Mouse (Mus musculus) stomach, embryonic 14.5 days (tissue): Measurements from ENCODE around the gene Nedd1. TPM values are rescaled to one million over a fixed set of nuclear protein-coding genes. Genes with fewer than 3 reads are reported as not detected.

Experiments
- ATAC-seq: fragments of 200-750 bp; cut with Nextera tagmentation; 2 replicates; pipeline ENCODE4 v1.8.0; 2017; ENCODE audit warnings: low read depth, moderate TSS enrichment; ENCODE audit not compliant: insufficient number of reproducible peaks, insufficient read depth, low FRiP score
- H3K27ac ChIP-seq: fragments of 300-500 bp; sonication (generic); 2 replicates; pipeline ENCODE4 v1.5.1; 2014; ENCODE audit warnings: mild to moderate bottlenecking, low read length, moderate library complexity, mixed read lengths
- H3K27me3 ChIP-seq: fragments of 300-500 bp; sonication (generic); 2 replicates; pipeline ENCODE4 v1.6.1; 2014; ENCODE audit warnings: low read length, control low read depth, mixed read lengths; ENCODE audit not compliant: control insufficient read depth, insufficient read depth
- H3K36me3 ChIP-seq: fragments of 300-500 bp; sonication (generic); 2 replicates; pipeline ENCODE4 v1.6.1; 2014; ENCODE audit warnings: mild to moderate bottlenecking, control low read depth, low read length, moderate library complexity, mixed read lengths; ENCODE audit not compliant: control insufficient read depth, insufficient read depth
- H3K4me1 ChIP-seq: fragments of 300-500 bp; sonication (generic); 2 replicates; pipeline ENCODE4 v1.6.1; 2014; ENCODE audit warnings: low read length, control low read depth, mixed read lengths; ENCODE audit not compliant: control insufficient read depth, insufficient read depth
- H3K4me2 ChIP-seq: fragments of 300-500 bp; sonication (generic); replicated peaks from 2 replicates; pipeline ENCODE4 v1.6.1; 2014; ENCODE audit warnings: low read depth, low read length, control low read depth
- H3K4me3 ChIP-seq: fragments of 300-500 bp; sonication (generic); 2 replicates; pipeline ENCODE4 v1.5.1; 2014; ENCODE audit warnings: low read depth, low read length, control low read depth
- H3K9ac ChIP-seq: fragments of 300-500 bp; sonication (generic); replicated peaks from 2 replicates; pipeline ENCODE4 v1.6.1; 2014; ENCODE audit warnings: low read depth, mild to moderate bottlenecking, control low read depth, low read length, moderate library complexity, mixed read lengths
- H3K9me3 ChIP-seq: fragments of 300-500 bp; sonication (generic); 2 replicates; pipeline ENCODE4 v1.6.1; 2016; ENCODE audit warnings: low read depth, low read length, control low read depth; ENCODE audit not compliant: control insufficient read depth
- WGBS: fragments of 180-500 bp; shearing (Covaris S2); extraction: QIAGEN DNeasy Blood & Tissue Kit; methylation state at CpG from one replicate; pipeline ENCODE4 v1.1.7; 2014; 5-methylcytosine and 5-hydroxymethylcytosine counted together
- polyA plus RNA-seq: library from polyadenylated mRNA; unstranded; fragments of >200 nt; fragmentation: Nextera tagmentation; extraction: Ambion mirVana; gene quantifications from 2 replicates; pipeline ENCODE4 v1.2.1, GENCODE M21; 2014

Nedd1 gene
- polyA plus RNA-seq: 46.5 and 47.7 TPM in 2 replicates

- Histone ChIP-seq H3K27me3 (no peaks in the 10 kb centered on the region), H3K4me1 (no peaks in the 10 kb centered on the region), H3K27ac (peak within 1 kb of the TSS; percentile 87), H3K36me3 (peaks cover 3% of the 10 kb centered on the region; the same call in 1 of the 2 replicates), H3K9me3 (no peaks in the 10 kb centered on the region), H3K9ac (peak within 1 kb of the TSS; percentile 82), H3K4me2 (peak within 1 kb of the TSS; percentile 58), H3K4me3 (peak within 1 kb of the TSS; percentile 66)
- ATAC-seq: peak; percentile 99
- WGBS: under 1% methylated on average over 57 of the region's 57 CpGs
These were observed at the start of gene Nedd1 for GRCm38 (mm10) chr10:92721771-92722619. Gene Nedd1, minus strand, starts transcription at chr10:92722420.

DNA sequence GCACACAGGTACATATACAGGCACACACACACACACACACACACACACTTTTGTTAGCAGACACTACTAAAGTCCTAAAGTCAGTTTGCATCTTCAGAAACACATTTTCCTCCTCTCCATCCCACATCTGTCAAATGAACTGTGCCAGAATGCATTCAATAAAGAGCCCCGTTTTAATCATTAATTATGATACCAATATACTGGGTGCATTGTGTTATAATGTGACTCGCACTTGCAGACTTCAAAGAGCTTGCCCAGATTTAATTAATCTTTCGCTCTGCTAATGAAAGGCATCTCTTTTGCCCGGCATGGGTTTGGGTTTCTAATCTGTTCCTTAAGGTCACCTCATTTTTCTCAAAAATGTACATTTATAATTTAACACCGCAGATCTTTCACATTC, 32.1 kb upstream of the Nedd1 start:
- ATAC-seq: no peak
- no peaks in the 10 kb centered on the region for H3K36me3 ChIP-seq
- no peak overlapping the region for H3K4me3 ChIP-seq
- H3K4me1 ChIP-seq: no peaks in the 10 kb centered on the region
- no peaks in the 10 kb centered on the region for H3K27me3 ChIP-seq
- no peak overlapping the region for H3K27ac ChIP-seq
- no peak overlapping the region for H3K9ac ChIP-seq
- WGBS: 88% methylated on average over 5 of the region's 5 CpGs
- H3K4me2 ChIP-seq: no peak overlapping the region
- no peaks in the 10 kb centered on the region for H3K9me3 ChIP-seq

GRCm38 (mm10) chr10:92730339-92730738, 8.1 kb upstream of the Nedd1 start:
- H3K9ac ChIP-seq: no peak overlapping the region
- no peak for ATAC-seq
- H3K4me3 ChIP-seq: no peak overlapping the region
- H3K36me3 ChIP-seq: no peaks in the 10 kb centered on the region
- 86% methylated on average over 3 of the region's 3 CpGs for WGBS
- H3K27ac ChIP-seq: no peak overlapping the region
- no peaks in the 10 kb centered on the region for H3K4me1 ChIP-seq
- no peak overlapping the region for H3K4me2 ChIP-seq
- H3K9me3 ChIP-seq: no peaks in the 10 kb centered on the region
- H3K27me3 ChIP-seq: no peaks in the 10 kb centered on the region

DNA sequence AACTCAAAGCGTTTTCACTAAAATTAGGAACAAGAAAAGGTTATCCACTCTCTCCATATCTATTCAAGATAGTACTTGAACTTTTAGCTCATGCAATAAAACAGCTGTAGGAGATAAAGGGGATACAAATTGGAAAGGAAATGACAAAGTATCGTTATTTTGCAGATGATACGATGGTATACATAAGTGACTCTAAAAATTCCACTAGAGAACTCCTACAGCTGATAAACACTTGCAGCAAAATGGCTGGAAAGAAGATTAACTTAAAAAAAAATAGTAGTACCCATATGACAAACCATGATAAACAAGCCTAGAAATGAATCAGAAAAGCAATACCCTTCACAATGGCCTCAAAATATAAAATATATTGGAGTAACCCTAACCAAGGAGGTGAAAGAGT, 6.5 kb upstream of the Nedd1 start:
- H3K27ac ChIP-seq: no peak overlapping the region
- 76% methylated on average over 3 of the region's 3 CpGs for WGBS

DNA sequence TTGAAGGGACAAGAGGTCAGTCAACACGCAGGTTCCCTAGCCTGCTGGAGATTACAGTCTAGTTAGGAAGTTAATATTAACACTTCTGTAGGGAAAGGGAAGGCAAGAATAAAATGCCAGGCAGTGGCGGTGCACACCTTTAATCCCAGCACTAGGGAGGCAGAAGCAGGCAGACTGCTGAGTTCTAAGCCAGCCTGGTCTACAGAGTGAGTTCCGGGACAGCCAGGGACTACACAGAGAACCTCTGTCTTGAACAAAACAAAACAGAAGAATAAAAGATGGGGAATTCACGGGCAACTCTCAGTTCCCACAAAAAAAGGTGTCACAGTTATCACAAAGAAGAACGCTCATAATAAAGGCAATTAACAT, 384 bp upstream of the Nedd1 start:
- Histone ChIP-seq H3K27me3 (no peaks in the 10 kb centered on the region), H3K9ac (peak overlapping the region; percentile 82)

More for the DNA sequence above, 6.5 kb upstream of the Nedd1 start:
- Histone ChIP-seq H3K36me3 (no peaks in the 10 kb centered on the region), H3K4me2 (no peak overlapping the region), H3K27me3 (no peaks in the 10 kb centered on the region), H3K9ac (no peak overlapping the region), H3K4me1 (no peaks in the 10 kb centered on the region), H3K9me3 (no peaks in the 10 kb centered on the region), H3K4me3 (no peak overlapping the region)
- ATAC-seq: no peak

DNA sequence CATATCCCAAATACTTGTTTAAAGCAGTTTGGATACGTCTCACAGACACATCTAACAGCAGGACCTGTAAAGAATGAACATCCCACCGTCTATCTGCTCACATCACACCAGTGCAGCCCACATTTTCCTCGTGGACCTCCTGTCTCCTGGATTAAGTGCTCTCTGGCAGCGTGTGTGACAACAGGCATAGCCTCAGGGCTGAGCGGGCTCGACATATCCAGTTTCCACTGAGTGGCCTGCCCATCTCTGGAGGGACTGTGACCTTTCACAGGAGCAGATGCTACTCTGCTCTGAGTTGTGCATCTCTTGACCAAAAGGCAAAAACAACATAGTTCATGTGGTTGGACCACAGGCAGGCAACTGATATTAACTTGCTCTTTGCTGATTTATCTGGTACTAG, 23.2 kb downstream of the Nedd1 start:
- H3K27ac ChIP-seq: no peak overlapping the region
- H3K4me3 ChIP-seq: no peak overlapping the region
- ATAC-seq: no peak
- H3K9me3 ChIP-seq: no peaks in the 10 kb centered on the region
- H3K4me1 ChIP-seq: no peaks in the 10 kb centered on the region
- 80% methylated on average over 6 of the region's 6 CpGs for WGBS
- no peak overlapping the region for H3K4me2 ChIP-seq
- H3K36me3 ChIP-seq: peaks cover 23% of the 10 kb centered on the region
- H3K27me3 ChIP-seq: no peaks in the 10 kb centered on the region
- H3K9ac ChIP-seq: no peak overlapping the region

More for the DNA sequence above, 384 bp upstream of the Nedd1 start:
- Histone ChIP-seq H3K4me3 (peak overlapping the region; percentile 66), H3K36me3 (peaks cover 3% of the 10 kb centered on the region; the same call in 1 of the 2 replicates), H3K27ac (peak overlapping the region; percentile 87; the same call in 1 of the 2 replicates), H3K9me3 (no peaks in the 10 kb centered on the region), H3K4me2 (peak overlapping the region; percentile 58), H3K4me1 (no peaks in the 10 kb centered on the region)
- no peak for ATAC-seq
- WGBS: 30% methylated on average over 5 of the region's 5 CpGs

GRCm38 (mm10) chr10:92675056-92675455, 47.2 kb downstream of the Nedd1 start:
- H3K4me2 ChIP-seq: no peak overlapping the region
- ATAC-seq: no peak
- WGBS: 86% methylated on average over 4 of the region's 4 CpGs
- H3K9ac ChIP-seq: no peak overlapping the region
- H3K4me1 ChIP-seq: no peaks in the 10 kb centered on the region
- no peak overlapping the region for H3K4me3 ChIP-seq
- no peak overlapping the region for H3K27ac ChIP-seq
- no peaks in the 10 kb centered on the region for H3K36me3 ChIP-seq
- no peaks in the 10 kb centered on the region for H3K27me3 ChIP-seq
- H3K9me3 ChIP-seq: no peaks in the 10 kb centered on the region

DNA sequence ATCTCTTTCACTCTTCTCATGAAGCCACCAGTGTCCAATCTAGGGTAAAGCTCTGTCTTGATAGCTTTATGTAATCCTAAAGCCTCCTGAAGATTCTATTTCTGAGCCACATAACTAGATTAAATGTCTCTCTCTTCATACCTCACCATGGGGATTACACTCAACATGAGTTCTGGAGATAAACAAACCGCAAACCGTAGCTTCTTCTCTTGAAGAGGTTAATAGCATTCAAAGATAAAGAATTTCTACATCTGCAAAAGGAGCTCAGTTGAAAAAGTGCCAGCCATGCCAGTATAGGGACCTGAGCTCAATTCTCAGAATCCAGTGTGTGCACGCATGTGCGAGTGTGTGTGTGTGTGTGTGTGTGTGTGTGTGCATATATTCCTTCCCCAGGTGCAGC, 50.3 kb downstream of the Nedd1 start:
- 86% methylated on average over 4 of the region's 4 CpGs for WGBS
- no peaks in the 10 kb centered on the region for H3K27me3 ChIP-seq
- no peak overlapping the region for H3K4me3 ChIP-seq
- no peaks in the 10 kb centered on the region for H3K36me3 ChIP-seq
- no peak overlapping the region for H3K9ac ChIP-seq
- H3K4me2 ChIP-seq: no peak overlapping the region
- H3K9me3 ChIP-seq: no peaks in the 10 kb centered on the region
- no peaks in the 10 kb centered on the region for H3K4me1 ChIP-seq
- H3K27ac ChIP-seq: no peak overlapping the region
- ATAC-seq: no peak
